Mouse (Mus musculus): ENCODE results near the gene Rhov.
A peak's percentile ranks its signal among the peaks of the same experiment; 100 is the strongest.

- TF ChIP-seq CTCF (IDR thresholded peaks at IDR 0.05; ENCODE audit: borderline replicate concordance, insufficient read depth, low read length): peak; percentile 50; the same call in 1 of the 2 replicates
- no peak for TF ChIP-seq POLR2A (IDR thresholded peaks at IDR 0.05; ENCODE audit: low read depth, low read length)
Measured at GRCm38 (mm10) chr2:119299981-119300818, 29.1 kb upstream of the Rhov start.

Data from embryonic fibroblast, embryonic 13.5 days (primary cell).